Mouse (Mus musculus): Measurements from ENCODE around the gene Cacna1b. TPM values are rescaled to one million over a fixed set of nuclear protein-coding genes. Genes with fewer than 3 reads are reported as not detected.

Cacna1b gene
- 0.13 and 0.36 TPM in 2 replicates for polyA plus RNA-seq (2015; fragmentation: Nextera tagmentation; extraction: Ambion mirVana)

DNA sequence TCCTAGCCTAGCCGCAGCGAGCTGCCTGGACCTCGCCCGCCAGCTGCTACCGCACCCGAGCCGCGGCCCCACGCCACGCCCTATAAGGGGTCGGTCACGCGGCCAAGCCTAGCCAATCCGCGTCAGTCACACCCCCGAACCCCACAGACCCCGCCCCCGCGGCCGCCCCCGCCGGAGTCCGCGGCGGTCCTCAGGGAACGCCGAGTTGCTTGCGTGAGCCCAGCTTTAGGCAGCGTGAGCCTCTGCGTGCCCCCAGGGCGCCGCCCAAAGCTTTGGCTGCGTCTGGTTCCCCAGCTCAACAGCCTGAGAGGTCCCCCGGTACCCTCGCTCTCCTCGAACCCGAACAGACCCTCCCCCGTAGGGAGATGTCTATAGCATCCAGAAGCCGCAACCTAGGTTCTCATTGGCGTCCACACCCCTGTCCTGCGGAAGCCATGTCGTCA, at the start of gene Cacna1b:
Cacna1b (minus strand) TSS at position 38 of the 443 bp plus-strand sequence.
- Histone ChIP-seq H3K9ac (ENCODE audit: low read length) (no peak within 1 kb of the TSS), H3K4me1 (ENCODE audit: control insufficient read depth, insufficient read depth, low read length) (peaks cover 10% of the 10 kb centered on the region), H3K36me3 (ENCODE audit: control insufficient read depth, insufficient read depth) (no peaks in the 10 kb centered on the region), H3K27me3 (ENCODE audit: control insufficient read depth, insufficient read depth, low read length) (peaks cover 35% of the 10 kb centered on the region), H3K9me3 (replicated peaks; ENCODE audit: control insufficient read depth, low read length) (no peaks in the 10 kb centered on the region), H3K27ac (ENCODE audit: low read length) (no peak within 1 kb of the TSS), H3K4me3 (ENCODE audit: low read length) (peak within 1 kb of the TSS; percentile 53), H3K4me2 (ENCODE audit: low read depth, low read length) (peak within 1 kb of the TSS; percentile 79)
- 2% methylated on average over 40 of the region's 42 CpGs for WGBS
- ATAC-seq (replicated peaks; ENCODE audit: extremely low read depth, insufficient read depth, low FRiP score) = peak; percentile 63

DNA sequence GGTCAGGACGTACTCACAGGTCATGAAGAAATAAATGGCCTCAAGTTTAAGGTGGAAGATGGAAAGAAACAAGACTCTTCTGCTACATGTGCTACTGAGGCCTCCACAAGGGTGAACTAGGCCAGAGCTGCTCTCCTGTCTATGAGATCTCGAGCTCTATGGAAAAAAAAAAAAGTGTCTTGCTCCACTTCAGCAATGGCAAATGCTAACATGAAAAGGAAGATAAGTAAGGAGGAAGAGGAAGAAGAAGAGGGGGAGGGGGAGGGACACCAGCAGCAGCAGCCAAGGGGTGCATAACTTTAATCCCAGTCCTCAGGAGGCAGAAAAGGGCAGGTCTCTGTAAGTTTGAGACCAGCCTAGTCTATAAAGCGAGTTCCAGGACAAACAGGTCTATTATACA, 46.8 kb upstream of the Cacna1b start:
- Histone ChIP-seq H3K36me3 (ENCODE audit: control insufficient read depth, insufficient read depth) (peaks cover 48% of the 10 kb centered on the region), H3K4me1 (ENCODE audit: control insufficient read depth, insufficient read depth, low read length) (peaks cover 5% of the 10 kb centered on the region; the same call in 1 of the 2 replicates), H3K27me3 (ENCODE audit: control insufficient read depth, insufficient read depth, low read length) (no peaks in the 10 kb centered on the region), H3K4me2 (ENCODE audit: low read depth, low read length) (no peak overlapping the region), H3K4me3 (ENCODE audit: low read length) (no peak overlapping the region), H3K9ac (ENCODE audit: low read length) (no peak overlapping the region), H3K9me3 (replicated peaks; ENCODE audit: control insufficient read depth, low read length) (no peaks in the 10 kb centered on the region), H3K27ac (ENCODE audit: low read length) (no peak overlapping the region)
- WGBS = 74% methylated on average over 3 of the region's 3 CpGs
- no peak for ATAC-seq (replicated peaks; ENCODE audit: extremely low read depth, insufficient read depth, low FRiP score)

DNA sequence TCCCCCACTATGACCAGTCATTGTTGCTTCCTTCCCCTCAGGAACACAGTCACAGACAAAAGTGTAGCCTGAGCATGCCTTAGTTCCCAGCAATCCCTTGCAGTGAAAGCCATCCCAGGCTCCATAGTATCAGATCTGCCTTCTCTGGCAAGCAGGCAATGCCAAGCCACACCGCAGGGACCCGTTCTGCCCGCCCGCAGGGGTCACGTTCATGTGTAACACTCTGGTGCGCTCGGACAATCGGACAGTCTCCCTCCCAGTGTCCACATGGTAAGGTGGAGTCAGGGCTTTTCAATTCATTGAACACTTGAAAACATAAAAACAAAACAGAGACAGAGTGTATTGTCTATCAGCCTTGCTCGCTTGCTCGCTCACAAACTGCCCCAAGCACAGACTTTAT, 44.7 kb upstream of the Cacna1b start:
- Histone ChIP-seq H3K9me3 (replicated peaks; ENCODE audit: control insufficient read depth, low read length) (no peaks in the 10 kb centered on the region), H3K4me1 (ENCODE audit: control insufficient read depth, insufficient read depth, low read length) (peaks cover 5% of the 10 kb centered on the region; the same call in 1 of the 2 replicates), H3K9ac (ENCODE audit: low read length) (no peak overlapping the region), H3K27me3 (ENCODE audit: control insufficient read depth, insufficient read depth, low read length) (no peaks in the 10 kb centered on the region), H3K36me3 (ENCODE audit: control insufficient read depth, insufficient read depth) (peaks cover 47% of the 10 kb centered on the region), H3K27ac (ENCODE audit: low read length) (no peak overlapping the region), H3K4me2 (ENCODE audit: low read depth, low read length) (no peak overlapping the region), H3K4me3 (ENCODE audit: low read length) (no peak overlapping the region)
- ATAC-seq (replicated peaks; ENCODE audit: extremely low read depth, insufficient read depth, low FRiP score) = no peak
- WGBS = 95% methylated on average over 10 of the region's 10 CpGs

DNA sequence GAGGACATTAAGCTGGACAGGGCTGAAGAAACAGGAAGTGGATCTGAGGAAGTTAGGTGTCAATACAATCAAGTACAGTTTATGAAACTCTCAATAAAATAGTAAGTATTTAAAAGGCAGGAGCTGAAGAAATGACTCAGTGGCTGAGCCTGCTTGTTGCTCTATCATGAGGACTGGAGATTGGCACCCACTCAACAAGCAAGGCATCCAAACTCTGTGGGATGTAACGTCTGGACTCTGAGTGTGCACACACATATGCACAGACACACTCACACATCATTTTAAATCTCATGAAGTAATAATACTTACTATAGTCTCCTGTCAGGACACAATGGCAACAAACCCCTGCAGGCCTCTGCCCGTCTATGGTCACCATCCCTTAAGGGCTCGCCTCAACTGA, 44.1 kb upstream of the Cacna1b start:
- no peak overlapping the region for H3K27ac ChIP-seq (ENCODE audit: low read length)
- H3K4me2 ChIP-seq (ENCODE audit: low read depth, low read length) = no peak overlapping the region
- WGBS = 88% methylated on average over 3 of the region's 3 CpGs
- ATAC-seq (replicated peaks; ENCODE audit: extremely low read depth, insufficient read depth, low FRiP score) = no peak
- H3K36me3 ChIP-seq (ENCODE audit: control insufficient read depth, insufficient read depth) = peaks cover 44% of the 10 kb centered on the region
- no peak overlapping the region for H3K9ac ChIP-seq (ENCODE audit: low read length)
- no peaks in the 10 kb centered on the region for H3K27me3 ChIP-seq (ENCODE audit: control insufficient read depth, insufficient read depth, low read length)
- H3K9me3 ChIP-seq (replicated peaks; ENCODE audit: control insufficient read depth, low read length) = no peaks in the 10 kb centered on the region
- H3K4me3 ChIP-seq (ENCODE audit: low read length) = no peak overlapping the region
- H3K4me1 ChIP-seq (ENCODE audit: control insufficient read depth, insufficient read depth, low read length) = peaks cover 5% of the 10 kb centered on the region; the same call in 1 of the 2 replicates

DNA sequence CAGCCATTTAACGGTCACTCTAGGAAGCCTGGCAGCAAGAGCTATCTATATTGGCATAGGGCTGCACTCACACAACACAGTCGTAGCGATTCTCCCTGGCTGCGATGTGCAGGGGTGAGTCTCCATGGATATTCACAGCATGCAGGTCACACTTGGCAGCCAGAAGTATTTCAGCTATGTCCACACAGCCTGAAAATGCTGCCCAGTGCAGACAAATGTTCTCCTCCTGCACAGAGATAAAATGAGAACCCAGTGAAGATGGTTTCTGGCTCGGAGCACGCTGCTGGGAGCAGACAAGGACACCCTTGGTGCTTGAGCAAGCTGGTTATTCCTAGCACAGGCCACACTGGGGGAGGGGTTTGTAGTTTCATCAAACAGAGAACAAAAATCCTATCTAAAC, 43.2 kb upstream of the Cacna1b start:
- Histone ChIP-seq H3K27me3 (ENCODE audit: control insufficient read depth, insufficient read depth, low read length) (no peaks in the 10 kb centered on the region), H3K4me2 (ENCODE audit: low read depth, low read length) (no peak overlapping the region), H3K9me3 (replicated peaks; ENCODE audit: control insufficient read depth, low read length) (no peaks in the 10 kb centered on the region), H3K4me1 (ENCODE audit: control insufficient read depth, insufficient read depth, low read length) (peaks cover 5% of the 10 kb centered on the region; the same call in 1 of the 2 replicates), H3K4me3 (ENCODE audit: low read length) (no peak overlapping the region), H3K9ac (ENCODE audit: low read length) (no peak overlapping the region), H3K27ac (ENCODE audit: low read length) (peak overlapping the region; percentile 34), H3K36me3 (ENCODE audit: control insufficient read depth, insufficient read depth) (peaks cover 51% of the 10 kb centered on the region)
- peak; percentile 81 for ATAC-seq (replicated peaks; ENCODE audit: extremely low read depth, insufficient read depth, low FRiP score)
- WGBS = 55% methylated on average over 6 of the region's 6 CpGs

DNA sequence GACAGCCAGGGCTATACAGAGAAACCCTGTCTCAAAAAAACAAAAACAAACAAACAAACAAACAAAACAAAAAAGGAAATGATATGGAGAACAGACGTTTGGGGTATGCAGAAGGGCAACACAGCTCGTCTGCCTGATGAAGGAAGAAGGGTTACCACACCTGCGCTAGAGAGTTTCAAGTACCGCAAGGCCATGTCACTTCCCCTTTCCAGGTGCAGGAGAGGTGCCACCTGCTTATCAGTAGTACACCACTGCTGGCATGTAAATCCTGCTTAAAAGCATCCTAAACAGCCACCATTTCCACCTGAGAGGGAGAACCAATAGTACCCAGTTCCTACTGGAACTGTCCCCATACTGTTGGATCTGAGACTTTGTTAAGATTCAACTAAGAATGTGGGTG, 42.7 kb upstream of the Cacna1b start:
- ATAC-seq (replicated peaks; ENCODE audit: extremely low read depth, insufficient read depth, low FRiP score) = no peak
- Histone ChIP-seq H3K27me3 (ENCODE audit: control insufficient read depth, insufficient read depth, low read length) (no peaks in the 10 kb centered on the region), H3K4me3 (ENCODE audit: low read length) (no peak overlapping the region), H3K9ac (ENCODE audit: low read length) (no peak overlapping the region), H3K27ac (ENCODE audit: low read length) (0 out of 2 replicates have a peak overlapping the region, but pooled peaks have one; percentile 34), H3K4me2 (ENCODE audit: low read depth, low read length) (no peak overlapping the region), H3K4me1 (ENCODE audit: control insufficient read depth, insufficient read depth, low read length) (peaks cover 5% of the 10 kb centered on the region; the same call in 1 of the 2 replicates), H3K9me3 (replicated peaks; ENCODE audit: control insufficient read depth, low read length) (no peaks in the 10 kb centered on the region), H3K36me3 (ENCODE audit: control insufficient read depth, insufficient read depth) (peaks cover 55% of the 10 kb centered on the region)
- 83% methylated on average over 4 of the region's 4 CpGs for WGBS

DNA sequence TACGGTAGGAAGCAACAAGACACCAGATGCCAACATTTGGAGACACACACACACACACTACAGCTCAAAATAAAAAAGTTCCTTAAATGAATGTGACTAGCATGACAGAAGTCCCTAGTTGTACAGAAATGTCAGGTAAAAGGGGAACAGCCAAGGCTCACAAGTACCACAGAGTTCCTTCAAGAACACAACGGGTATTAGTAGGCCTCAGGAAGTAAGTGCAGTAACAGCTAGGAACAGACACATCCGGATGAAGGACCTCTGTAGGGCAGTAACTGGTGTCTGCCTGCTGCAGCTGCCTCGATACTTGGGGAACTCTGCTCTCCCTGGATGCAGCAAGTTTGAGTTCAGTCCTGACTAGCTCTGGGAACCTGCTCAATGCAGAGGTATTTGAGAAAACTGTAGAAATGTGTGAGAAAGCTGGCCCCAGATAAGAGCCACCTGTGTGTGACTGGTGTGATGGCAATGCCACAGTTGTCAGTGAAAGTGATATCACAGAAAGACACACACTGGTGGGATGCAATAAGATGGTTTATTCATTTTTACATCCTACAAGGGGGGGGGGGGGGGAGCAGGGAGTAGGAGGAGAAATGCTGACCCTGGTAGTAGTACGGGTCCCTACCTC, 34.0 kb upstream of the Cacna1b start:
- Histone ChIP-seq H3K4me3 (ENCODE audit: low read length) (no peak overlapping the region), H3K9ac (ENCODE audit: low read length) (no peak overlapping the region), H3K4me2 (ENCODE audit: low read depth, low read length) (no peak overlapping the region), H3K4me1 (ENCODE audit: control insufficient read depth, insufficient read depth, low read length) (peaks cover 4% of the 10 kb centered on the region; the same call in 1 of the 2 replicates), H3K9me3 (replicated peaks; ENCODE audit: control insufficient read depth, low read length) (no peaks in the 10 kb centered on the region), H3K27me3 (ENCODE audit: control insufficient read depth, insufficient read depth, low read length) (no peaks in the 10 kb centered on the region), H3K27ac (ENCODE audit: low read length) (no peak overlapping the region), H3K36me3 (ENCODE audit: control insufficient read depth, insufficient read depth) (peaks cover 50% of the 10 kb centered on the region)
- no peak for ATAC-seq (replicated peaks; ENCODE audit: extremely low read depth, insufficient read depth, low FRiP score)
- 76% methylated on average over 5 of the region's 5 CpGs for WGBS

DNA sequence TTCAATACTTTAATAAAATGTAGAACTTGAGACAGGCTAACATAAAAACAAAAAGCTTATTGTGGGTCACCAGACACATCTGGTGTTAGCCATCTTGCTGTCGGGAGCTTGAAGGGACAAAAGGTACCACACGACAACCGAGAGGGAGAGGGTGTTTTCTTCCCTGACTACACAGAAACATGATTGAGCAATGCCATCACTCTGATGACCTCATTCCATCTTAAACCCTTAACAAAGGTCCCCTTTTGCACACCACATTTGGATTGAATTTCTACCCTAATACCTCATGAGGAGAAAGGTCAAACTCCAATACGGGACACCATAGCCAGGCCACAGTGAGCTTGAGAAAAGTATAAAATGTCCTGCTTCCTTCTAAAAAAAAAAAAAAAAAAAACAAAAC, 24.3 kb upstream of the Cacna1b start:
- ATAC-seq (replicated peaks; ENCODE audit: extremely low read depth, insufficient read depth, low FRiP score) = no peak
- Histone ChIP-seq H3K4me3 (ENCODE audit: low read length) (no peak overlapping the region), H3K9ac (ENCODE audit: low read length) (no peak overlapping the region), H3K27me3 (ENCODE audit: control insufficient read depth, insufficient read depth, low read length) (no peaks in the 10 kb centered on the region), H3K36me3 (ENCODE audit: control insufficient read depth, insufficient read depth) (peaks cover 20% of the 10 kb centered on the region), H3K4me1 (ENCODE audit: control insufficient read depth, insufficient read depth, low read length) (no peaks in the 10 kb centered on the region), H3K27ac (ENCODE audit: low read length) (no peak overlapping the region), H3K4me2 (ENCODE audit: low read depth, low read length) (no peak overlapping the region), H3K9me3 (replicated peaks; ENCODE audit: control insufficient read depth, low read length) (no peaks in the 10 kb centered on the region)
- 74% methylated on average over 4 of the region's 4 CpGs for WGBS

DNA sequence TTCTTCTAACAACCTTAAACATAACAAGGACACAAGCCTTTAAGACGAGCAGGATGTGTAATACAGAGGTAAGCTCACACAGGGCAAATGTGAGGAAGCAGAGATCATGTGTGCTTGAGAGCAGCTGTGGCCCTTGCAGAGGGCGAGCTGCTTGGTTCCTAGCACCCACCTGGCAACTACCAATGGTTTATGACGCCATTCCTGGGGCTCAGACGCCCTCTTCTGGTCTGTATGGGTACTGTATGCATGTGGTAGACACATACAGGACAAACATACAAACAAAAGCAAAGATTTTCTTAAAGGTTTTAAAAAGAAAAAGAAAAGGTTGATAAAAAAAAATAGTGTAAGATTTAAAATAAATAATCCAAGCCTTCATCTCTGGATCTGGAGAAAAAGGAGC, 18.3 kb upstream of the Cacna1b start:
- no peak overlapping the region for H3K4me3 ChIP-seq (ENCODE audit: low read length)
- 44% methylated on average over 4 of the region's 4 CpGs for WGBS
- ATAC-seq (replicated peaks; ENCODE audit: extremely low read depth, insufficient read depth, low FRiP score) = no peak
- H3K4me2 ChIP-seq (ENCODE audit: low read depth, low read length) = no peak overlapping the region
- no peaks in the 10 kb centered on the region for H3K36me3 ChIP-seq (ENCODE audit: control insufficient read depth, insufficient read depth)
- H3K4me1 ChIP-seq (ENCODE audit: control insufficient read depth, insufficient read depth, low read length) = no peaks in the 10 kb centered on the region
- H3K9ac ChIP-seq (ENCODE audit: low read length) = no peak overlapping the region
- H3K9me3 ChIP-seq (replicated peaks; ENCODE audit: control insufficient read depth, low read length) = no peaks in the 10 kb centered on the region
- no peaks in the 10 kb centered on the region for H3K27me3 ChIP-seq (ENCODE audit: control insufficient read depth, insufficient read depth, low read length)
- H3K27ac ChIP-seq (ENCODE audit: low read length) = no peak overlapping the region
